Mouse (Mus musculus): Measurements from ENCODE around the gene Gm10800. TPM values are rescaled to one million over a fixed set of nuclear protein-coding genes. Genes with fewer than 3 reads are reported as not detected.

The Gm10800 gene
- polyA plus RNA-seq (2012; rRNA removed; ENCODE audit: low replicate concordance), result 0.34 TPM in 1 of 2 replicates, not detected in the other

GRCm38 (mm10) chr2:98667201-98667600, at the start of gene Gm10800:
Gm10800 (minus strand) TSS chr2:98667301.

GRCm38 (mm10) chr2:98661937-98662336, 5.2 kb downstream of the Gm10800 start, which contains the start of gene Gm10801:
Gm10801 (plus strand) TSS chr2:98662237.

Other genes starting within 250 kb of the Gm10800 start
- gene Gm10801, start 5.1 kb downstream of the Gm10800 start, polyA plus RNA-seq (2012; rRNA removed; ENCODE audit: low replicate concordance), result not detected in 2 replicates